Mouse (Mus musculus) limb, embryonic 15.5 days (tissue): Measurements from ENCODE around the gene Gpam. TPM values are rescaled to one million over a fixed set of nuclear protein-coding genes. Genes with fewer than 3 reads are reported as not detected.

ENCODE experiments used
- ATAC-seq: fragments of 200-750 bp; cut with Nextera tagmentation; 2 replicates; pipeline ENCODE4 v1.8.0; 2017; ENCODE audit warnings: low read depth, moderate TSS enrichment; ENCODE audit not compliant: insufficient number of reproducible peaks, low FRiP score, low TSS enrichment
- H3K27ac ChIP-seq: fragments of 300-500 bp; sonication (generic); 2 replicates; pipeline ENCODE4 v1.5.1; 2015; ENCODE audit warnings: moderate library complexity, mild to moderate bottlenecking, inconsistent platforms
- H3K27me3 ChIP-seq: fragments of 300-500 bp; sonication (generic); 2 replicates; pipeline ENCODE4 v1.6.1; 2015; ENCODE audit warnings: inconsistent platforms
- H3K36me3 ChIP-seq: fragments of 300-500 bp; sonication (generic); 2 replicates; pipeline ENCODE4 v1.6.1; 2015; ENCODE audit warnings: inconsistent platforms
- H3K4me1 ChIP-seq: fragments of 300-500 bp; sonication (generic); 2 replicates; pipeline ENCODE4 v1.6.1; 2015; ENCODE audit warnings: inconsistent platforms
- H3K4me2 ChIP-seq: fragments of 300-500 bp; sonication (generic); 2 replicates; pipeline ENCODE4 v1.6.1; 2015; ENCODE audit warnings: mild to moderate bottlenecking, inconsistent platforms
- H3K4me3 ChIP-seq: fragments of 300-500 bp; sonication (generic); 2 replicates; pipeline ENCODE4 v1.5.1; 2015; ENCODE audit warnings: mild to moderate bottlenecking, inconsistent platforms
- H3K9ac ChIP-seq: fragments of 300-500 bp; sonication (generic); 2 replicates; pipeline ENCODE4 v1.6.1; 2015; ENCODE audit warnings: inconsistent platforms
- H3K9me3 ChIP-seq: fragments of 300-500 bp; sonication (generic); 2 replicates; pipeline ENCODE4 v1.6.1; 2016; ENCODE audit warnings: inconsistent platforms
- WGBS: fragments of 180-500 bp; shearing (Covaris S2); methylation state at CpG from one replicate; pipeline ENCODE4 v1.1.7; 2015; 5-methylcytosine and 5-hydroxymethylcytosine counted together
- polyA plus RNA-seq: library from polyadenylated mRNA; unstranded; fragments of >200 nt; fragmentation: Nextera tagmentation; extraction: Ambion mirVana; gene quantifications from 2 replicates; pipeline ENCODE4 v1.2.1, GENCODE M21; 2015

Gene Gpam
- polyA plus RNA-seq, 1 experiment from 2014 or later = 15.8 TPM

GRCm38 (mm10) chr19:55098409-55099183 is 28.4 kb downstream of the Gpam start:
- Histone ChIP-seq H3K4me1 (peaks cover 10% of the 10 kb centered on the region), H3K27ac (peak overlapping the region; percentile 85), H3K9me3 (no peaks in the 10 kb centered on the region), H3K36me3 (peaks cover 12% of the 10 kb centered on the region), H3K27me3 (no peaks in the 10 kb centered on the region), H3K9ac (peak overlapping the region; percentile 89), H3K4me2 (peak overlapping the region; percentile 75), H3K4me3 (peak overlapping the region; percentile 84)
- ATAC-seq = 0 out of 2 replicates have a peak, but pooled peaks have one; percentile 36
- under 1% methylated on average over 28 of the region's 30 CpGs for WGBS

DNA sequence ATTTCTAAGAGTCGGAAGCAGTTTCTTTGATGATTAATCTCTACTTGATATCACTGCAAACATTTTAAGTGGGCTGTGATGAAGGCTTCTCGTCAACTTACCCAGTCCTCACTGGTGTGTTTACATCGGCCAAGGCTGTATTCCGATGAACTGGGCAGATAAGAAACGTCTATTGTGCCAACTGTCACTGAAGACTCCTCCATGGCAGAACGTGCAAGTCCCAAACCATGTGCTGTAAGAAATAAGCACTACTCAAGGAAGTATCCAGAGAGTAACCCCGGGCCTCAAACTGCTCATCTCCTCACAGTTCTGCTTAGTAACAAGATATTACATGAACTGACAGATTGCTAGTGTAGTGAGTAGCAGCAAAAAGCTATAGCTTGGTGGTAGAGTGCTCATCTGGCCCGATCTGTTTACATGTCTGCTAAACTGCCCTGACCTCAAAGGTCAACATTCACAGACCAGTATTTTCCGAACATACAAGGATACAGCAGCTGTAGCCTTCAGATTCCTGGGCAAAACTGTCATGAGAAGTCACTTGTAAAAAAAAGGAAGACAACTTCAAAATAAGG is 29.6 kb downstream of the Gpam start:
- no peak overlapping the region for H3K4me2 ChIP-seq
- 62% methylated on average over 9 of the region's 9 CpGs for WGBS
- H3K9ac ChIP-seq = no peak overlapping the region

GRCm38 (mm10) chr19:55096666-55097065 is 30.4 kb downstream of the Gpam start:
- no peak for ATAC-seq
- no peak overlapping the region for H3K9ac ChIP-seq
- peaks cover 10% of the 10 kb centered on the region for H3K4me1 ChIP-seq
- H3K4me3 ChIP-seq = no peak overlapping the region
- H3K27ac ChIP-seq = no peak overlapping the region
- H3K4me2 ChIP-seq = no peak overlapping the region
- WGBS = 78% methylated on average over 4 of the region's 4 CpGs
- H3K36me3 ChIP-seq = peaks cover 29% of the 10 kb centered on the region
- H3K9me3 ChIP-seq = no peaks in the 10 kb centered on the region
- no peaks in the 10 kb centered on the region for H3K27me3 ChIP-seq

More for the DNA sequence above, 29.6 kb downstream of the Gpam start:
- no peaks in the 10 kb centered on the region for H3K27me3 ChIP-seq
- ATAC-seq = no peak
- peaks cover 23% of the 10 kb centered on the region for H3K36me3 ChIP-seq
- no peak overlapping the region for H3K4me3 ChIP-seq
- H3K9me3 ChIP-seq = no peaks in the 10 kb centered on the region
- H3K27ac ChIP-seq = no peak overlapping the region
- H3K4me1 ChIP-seq = peaks cover 10% of the 10 kb centered on the region

GRCm38 (mm10) chr19:55095547-55095946 is 31.5 kb downstream of the Gpam start:
- 84% methylated on average over 7 of the region's 7 CpGs for WGBS
- ATAC-seq = no peak
- H3K36me3 ChIP-seq = peaks cover 39% of the 10 kb centered on the region

GRCm38 (mm10) chr19:55091602-55092413 is 35.2 kb downstream of the Gpam start:
- Histone ChIP-seq H3K4me3 (no peak overlapping the region), H3K36me3 (peaks cover 76% of the 10 kb centered on the region), H3K9ac (no peak overlapping the region), H3K4me1 (no peaks in the 10 kb centered on the region), H3K4me2 (no peak overlapping the region), H3K27me3 (no peaks in the 10 kb centered on the region), H3K9me3 (no peaks in the 10 kb centered on the region), H3K27ac (no peak overlapping the region)
- 69% methylated on average over 17 of the region's 17 CpGs for WGBS
- ATAC-seq = no peak

More at GRCm38 (mm10) chr19:55095547-55095946, 31.5 kb downstream of the Gpam start:
- Histone ChIP-seq H3K27me3 (no peaks in the 10 kb centered on the region), H3K4me3 (no peak overlapping the region), H3K9ac (no peak overlapping the region), H3K27ac (no peak overlapping the region), H3K4me2 (no peak overlapping the region), H3K4me1 (peaks cover 10% of the 10 kb centered on the region), H3K9me3 (no peaks in the 10 kb centered on the region)

DNA sequence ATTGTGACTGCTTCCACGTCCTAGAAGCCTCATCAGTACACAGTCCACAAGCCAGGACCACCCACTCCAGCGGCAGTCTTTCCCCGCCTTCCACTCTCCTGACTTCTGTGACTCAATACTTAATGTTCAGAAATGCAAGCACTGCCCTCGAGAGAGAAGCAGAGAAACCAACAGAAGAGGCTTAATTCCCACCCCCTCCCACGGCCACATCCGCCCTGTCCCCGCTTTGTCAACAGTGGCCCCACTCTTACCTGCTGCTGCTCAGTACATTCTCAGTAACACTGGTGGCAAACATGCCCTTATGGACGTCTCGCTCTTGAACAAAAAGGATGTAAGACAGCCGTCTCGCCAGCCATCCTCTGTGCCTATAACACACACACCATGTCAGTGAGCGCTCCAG is 36.2 kb downstream of the Gpam start:
- H3K36me3 ChIP-seq = peaks cover 81% of the 10 kb centered on the region
- ATAC-seq = no peak
- 90% methylated on average over 12 of the region's 12 CpGs for WGBS
- no peaks in the 10 kb centered on the region for H3K27me3 ChIP-seq
- no peak overlapping the region for H3K4me3 ChIP-seq
- no peaks in the 10 kb centered on the region for H3K9me3 ChIP-seq
- H3K4me2 ChIP-seq = no peak overlapping the region
- H3K9ac ChIP-seq = no peak overlapping the region
- H3K27ac ChIP-seq = no peak overlapping the region
- H3K4me1 ChIP-seq = no peaks in the 10 kb centered on the region

DNA sequence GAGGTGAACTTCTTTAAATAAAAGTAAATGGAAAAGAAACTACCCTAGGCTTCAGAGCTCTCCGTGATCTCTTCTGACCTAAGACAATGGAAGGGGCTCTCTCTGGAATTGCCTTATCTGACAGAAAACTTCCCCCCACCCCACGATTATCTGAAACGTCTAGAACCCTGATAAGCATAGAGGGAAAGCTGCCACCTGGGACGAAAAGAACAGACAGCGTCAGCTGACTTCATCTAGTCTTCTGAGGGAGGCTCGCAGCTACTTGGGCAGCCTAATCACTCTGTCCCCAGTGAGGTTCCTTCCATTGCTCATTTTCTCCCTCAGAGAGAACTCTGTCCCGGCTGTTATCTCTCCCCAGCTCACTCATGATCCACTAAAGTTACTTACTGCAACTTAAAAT is 36.9 kb downstream of the Gpam start:
- Histone ChIP-seq H3K9ac (no peak overlapping the region), H3K27me3 (no peaks in the 10 kb centered on the region), H3K36me3 (peaks cover 83% of the 10 kb centered on the region), H3K4me2 (no peak overlapping the region), H3K4me3 (no peak overlapping the region), H3K27ac (no peak overlapping the region), H3K4me1 (no peaks in the 10 kb centered on the region), H3K9me3 (no peaks in the 10 kb centered on the region)
- no peak for ATAC-seq
- WGBS = 86% methylated on average over 7 of the region's 7 CpGs

DNA sequence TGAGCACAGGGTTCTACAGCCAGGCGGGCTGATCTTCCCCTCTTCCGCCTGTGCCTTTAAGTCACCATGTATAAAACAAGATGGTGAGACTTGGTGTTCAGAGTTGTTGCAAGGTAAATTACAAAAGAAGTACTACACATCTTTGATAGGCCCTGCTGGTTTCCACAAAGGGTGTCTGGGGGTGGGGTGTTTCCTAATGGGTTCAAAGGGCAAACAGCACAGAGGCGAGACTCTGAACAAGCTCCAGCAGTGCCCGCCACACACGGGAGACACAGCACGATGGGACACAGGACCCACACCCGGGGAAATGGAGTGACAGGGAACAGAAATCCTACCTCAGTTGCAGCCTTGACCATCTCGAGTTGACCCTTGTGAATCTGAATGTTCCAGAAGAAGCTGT is 39.3 kb downstream of the Gpam start:
- Histone ChIP-seq H3K4me3 (no peak overlapping the region), H3K9ac (no peak overlapping the region), H3K27ac (no peak overlapping the region), H3K36me3 (peaks cover 95% of the 10 kb centered on the region), H3K4me2 (no peak overlapping the region), H3K9me3 (no peaks in the 10 kb centered on the region), H3K4me1 (no peaks in the 10 kb centered on the region), H3K27me3 (no peaks in the 10 kb centered on the region)
- WGBS = 90% methylated on average over 8 of the region's 8 CpGs
- ATAC-seq = no peak

- 89% methylated on average over 7 of the region's 7 CpGs for WGBS
- Histone ChIP-seq H3K36me3 (peaks cover 96% of the 10 kb centered on the region), H3K9ac (no peak overlapping the region), H3K27me3 (no peaks in the 10 kb centered on the region), H3K27ac (no peak overlapping the region), H3K4me3 (no peak overlapping the region), H3K9me3 (no peaks in the 10 kb centered on the region), H3K4me2 (no peak overlapping the region), H3K4me1 (no peaks in the 10 kb centered on the region)
- ATAC-seq = no peak
Observed at GRCm38 (mm10) chr19:55085857-55086185, 41.2 kb downstream of the Gpam start.

- H3K27ac ChIP-seq = no peak overlapping the region
- ATAC-seq = no peak
- no peak overlapping the region for H3K4me3 ChIP-seq
- H3K9me3 ChIP-seq = no peaks in the 10 kb centered on the region
- no peak overlapping the region for H3K4me2 ChIP-seq
- 87% methylated on average over 4 of the region's 4 CpGs for WGBS
- no peaks in the 10 kb centered on the region for H3K4me1 ChIP-seq
- H3K9ac ChIP-seq = no peak overlapping the region
- H3K36me3 ChIP-seq = peaks cover 94% of the 10 kb centered on the region
- no peaks in the 10 kb centered on the region for H3K27me3 ChIP-seq
Observed at GRCm38 (mm10) chr19:55084971-55085856, 41.8 kb downstream of the Gpam start.

DNA sequence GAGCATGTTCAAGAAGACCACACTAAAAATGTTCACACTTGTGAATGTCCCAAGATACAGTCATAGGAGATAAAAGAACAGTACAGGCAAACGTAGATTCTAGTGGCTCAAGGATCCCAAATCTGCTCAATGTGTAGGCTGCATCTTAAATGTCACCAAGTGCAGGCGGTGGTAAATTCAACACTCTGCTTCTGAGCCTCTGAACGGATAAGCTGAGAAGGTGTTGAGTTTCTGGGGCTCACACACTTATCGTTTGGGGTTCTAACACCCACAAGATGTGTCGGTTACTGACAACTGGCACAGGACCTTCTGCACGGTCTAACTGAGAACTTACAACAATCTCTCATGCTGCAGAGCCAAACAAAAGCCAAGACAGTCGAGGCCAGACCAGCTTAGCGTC is 50.2 kb downstream of the Gpam start:
- no peaks in the 10 kb centered on the region for H3K4me1 ChIP-seq
- no peak overlapping the region for H3K9ac ChIP-seq
- H3K27ac ChIP-seq = no peak overlapping the region
- no peak overlapping the region for H3K4me2 ChIP-seq
- WGBS = 86% methylated on average over 8 of the region's 8 CpGs
- no peak for ATAC-seq
- H3K36me3 ChIP-seq = peaks cover 93% of the 10 kb centered on the region
- no peak overlapping the region for H3K4me3 ChIP-seq
- H3K27me3 ChIP-seq = no peaks in the 10 kb centered on the region
- H3K9me3 ChIP-seq = no peaks in the 10 kb centered on the region
